Mouse (Mus musculus) neural tube, embryonic 13.5 days (tissue): Measurements from ENCODE around the gene Dcpp1. TPM values are rescaled to one million over a fixed set of nuclear protein-coding genes. Genes with fewer than 3 reads are reported as not detected.
"Not testable (repeated sequence)": the region's sequence is repeated elsewhere in the genome, so short reads cannot be mapped to it uniquely, and the experiment has no call there.

Source experiments
- ATAC-seq: fragments of 200-750 bp; cut with Nextera tagmentation; 2 replicates; pipeline ENCODE4 v1.8.0; 2017; ENCODE audit warnings: low read depth, mild to moderate bottlenecking, moderate TSS enrichment, moderate library complexity
- H3K27ac ChIP-seq: fragments of 300-500 bp; sonication (generic); replicated peaks from 2 replicates; pipeline ENCODE4 v1.5.1; 2015; ENCODE audit warnings: moderate library complexity, mild to moderate bottlenecking, inconsistent platforms
- H3K27me3 ChIP-seq: fragments of 300-500 bp; sonication (generic); 2 replicates; pipeline ENCODE4 v1.6.1; 2015; ENCODE audit warnings: mild to moderate bottlenecking, inconsistent platforms
- H3K36me3 ChIP-seq: fragments of 300-500 bp; sonication (generic); 2 replicates; pipeline ENCODE4 v1.6.1; 2015; ENCODE audit warnings: mild to moderate bottlenecking, inconsistent platforms
- H3K4me1 ChIP-seq: fragments of 300-500 bp; sonication (generic); replicated peaks from 2 replicates; pipeline ENCODE4 v1.6.1; 2015; ENCODE audit warnings: inconsistent platforms
- H3K4me2 ChIP-seq: fragments of 300-500 bp; sonication (generic); 2 replicates; pipeline ENCODE4 v1.6.1; 2015; ENCODE audit warnings: inconsistent platforms, mild to moderate bottlenecking, moderate library complexity
- H3K4me3 ChIP-seq: fragments of 300-500 bp; sonication (generic); 2 replicates; pipeline ENCODE4 v1.5.1; 2015; ENCODE audit warnings: mild to moderate bottlenecking, inconsistent platforms
- H3K9ac ChIP-seq: fragments of 300-500 bp; sonication (generic); 2 replicates; pipeline ENCODE4 v1.6.1; 2015; ENCODE audit warnings: moderate library complexity, mild to moderate bottlenecking, inconsistent platforms
- H3K9me3 ChIP-seq: fragments of 300-500 bp; sonication (generic); 2 replicates; pipeline ENCODE4 v1.6.1; 2016; ENCODE audit warnings: inconsistent platforms
- whole genome bisulfite sequencing: fragments of 180-500 bp; shearing (Covaris S2); methylation state at CpG from one replicate; pipeline ENCODE4 v1.1.7; 2015; 5-methylcytosine and 5-hydroxymethylcytosine counted together
- polyA plus RNA-seq: library from polyadenylated mRNA; unstranded; fragments of >200 nt; fragmentation: Nextera tagmentation; extraction: Ambion mirVana; gene quantifications from 2 replicates; pipeline ENCODE4 v1.2.1, GENCODE M21; 2015

Gene Dcpp1
- polyA plus RNA-seq, 1 experiment from 2014 or later, result not detected

DNA sequence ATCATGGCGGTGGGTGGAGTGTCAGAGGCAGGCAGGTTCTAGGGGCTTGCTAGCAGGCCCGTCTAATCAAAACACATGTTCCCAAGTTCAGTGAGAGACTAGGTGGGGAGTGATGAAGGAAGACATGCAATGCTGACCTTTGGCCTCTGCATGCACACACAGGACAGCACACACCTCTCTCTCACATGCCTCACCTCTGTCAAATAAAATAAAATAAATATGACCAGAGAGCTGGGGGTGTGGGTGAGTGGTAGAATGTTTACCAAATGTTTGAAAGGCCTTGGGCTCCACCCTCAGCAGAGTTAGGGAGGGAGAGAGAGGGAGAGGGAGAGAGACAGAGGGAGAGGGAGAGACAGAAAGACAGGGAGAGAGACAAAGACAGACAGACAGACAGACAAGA, 22.8 kb upstream of the Dcpp1 start:
- no peaks in the 10 kb centered on the region for H3K36me3 ChIP-seq
- H3K9me3 ChIP-seq, result no peaks in the 10 kb centered on the region
- ATAC-seq, result no peak
- 93% methylated on average over 2 of the region's 2 CpGs for WGBS
- H3K4me1 ChIP-seq, result no peaks in the 10 kb centered on the region
- no peak overlapping the region for H3K9ac ChIP-seq
- H3K27me3 ChIP-seq, result no peaks in the 10 kb centered on the region
- no peak overlapping the region for H3K4me3 ChIP-seq
- no peak overlapping the region for H3K4me2 ChIP-seq
- no peak overlapping the region for H3K27ac ChIP-seq

DNA sequence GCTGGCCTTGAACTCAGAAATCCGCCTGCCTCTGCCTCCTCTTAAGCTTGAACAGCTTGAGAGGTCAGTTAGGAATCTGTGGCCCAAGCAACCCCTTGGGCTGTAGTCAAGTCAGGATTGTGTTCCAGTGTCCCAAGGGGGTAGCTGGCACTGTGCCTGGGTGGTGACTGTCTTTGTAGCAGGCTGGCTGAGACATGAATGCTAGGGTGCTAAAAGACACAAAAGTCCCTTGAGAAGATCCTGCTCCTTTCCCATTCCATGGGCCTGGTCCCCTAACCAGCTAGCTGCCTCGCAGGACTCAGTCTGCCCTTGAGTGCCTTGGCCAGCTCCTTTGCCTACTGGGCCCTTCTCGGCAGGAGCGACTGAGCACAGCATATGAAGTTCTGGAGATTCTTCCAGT, 17.8 kb upstream of the Dcpp1 start:
- WGBS, result 77% methylated on average over 4 of the region's 4 CpGs
- Histone ChIP-seq H3K9ac (no peak overlapping the region), H3K27me3 (no peaks in the 10 kb centered on the region), H3K4me1 (no peaks in the 10 kb centered on the region), H3K36me3 (no peaks in the 10 kb centered on the region), H3K9me3 (no peaks in the 10 kb centered on the region), H3K4me3 (no peak overlapping the region), H3K4me2 (no peak overlapping the region), H3K27ac (no peak overlapping the region)
- no peak for ATAC-seq

DNA sequence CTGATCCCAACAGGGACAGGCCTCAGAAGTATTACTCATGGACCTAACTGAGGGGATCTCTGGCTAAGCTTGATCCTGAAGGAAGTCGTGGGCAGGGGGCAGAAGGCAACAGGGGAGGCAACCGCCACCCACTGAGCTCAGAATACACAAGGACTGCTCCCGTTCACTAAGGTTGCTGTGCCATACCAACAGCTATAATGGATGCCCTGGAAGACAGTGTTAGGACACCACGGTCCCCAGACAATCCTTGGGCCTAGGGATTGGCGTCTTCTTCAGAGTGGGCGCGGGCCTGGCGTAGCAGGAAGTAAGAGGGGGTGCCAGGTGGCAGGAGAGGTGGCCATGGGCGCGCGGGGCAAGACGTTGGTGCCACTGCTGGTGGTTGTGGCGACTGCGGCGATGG, 12.9 kb upstream of the Dcpp1 start, which contains the start of gene Prss21:
TSS of gene Prss21 (plus strand) at position 301 of the 400 bp plus-strand sequence.
- H3K9me3 ChIP-seq, result no peaks in the 10 kb centered on the region
- H3K9ac ChIP-seq, result no peak within 1 kb of the TSS
- H3K4me3 ChIP-seq, result no peak within 1 kb of the TSS
- H3K36me3 ChIP-seq, result no peaks in the 10 kb centered on the region
- no peak within 1 kb of the TSS for H3K27ac ChIP-seq
- H3K4me1 ChIP-seq, result no peaks in the 10 kb centered on the region
- no peak within 1 kb of the TSS for H3K4me2 ChIP-seq
- no peaks in the 10 kb centered on the region for H3K27me3 ChIP-seq
- WGBS, result 87% methylated on average over 15 of the region's 15 CpGs
- no peak for ATAC-seq

DNA sequence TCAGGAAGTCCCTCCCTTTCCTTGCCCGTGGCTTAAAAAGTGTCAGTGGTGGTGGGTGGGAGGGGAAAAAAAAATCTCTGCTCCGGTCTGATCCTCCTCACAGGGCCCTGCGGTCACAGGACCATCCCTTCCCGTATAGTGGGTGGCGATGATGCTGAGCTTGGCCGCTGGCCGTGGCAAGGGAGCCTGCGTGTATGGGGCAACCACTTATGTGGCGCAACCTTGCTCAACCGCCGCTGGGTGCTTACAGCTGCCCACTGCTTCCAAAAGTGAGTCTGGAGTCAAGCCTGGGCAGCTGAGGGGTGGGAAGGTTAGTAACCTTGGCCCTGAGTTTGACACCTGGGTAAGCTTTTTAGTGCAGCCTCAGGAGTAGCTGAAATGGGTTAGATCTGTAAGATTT, 12.2 kb upstream of the Dcpp1 start:
- WGBS, result 88% methylated on average over 11 of the region's 11 CpGs
- Histone ChIP-seq H3K9ac (no peak overlapping the region), H3K9me3 (no peaks in the 10 kb centered on the region), H3K4me1 (no peaks in the 10 kb centered on the region), H3K27me3 (no peaks in the 10 kb centered on the region), H3K36me3 (no peaks in the 10 kb centered on the region), H3K4me2 (no peak overlapping the region), H3K4me3 (no peak overlapping the region), H3K27ac (no peak overlapping the region)
- ATAC-seq, result no peak

DNA sequence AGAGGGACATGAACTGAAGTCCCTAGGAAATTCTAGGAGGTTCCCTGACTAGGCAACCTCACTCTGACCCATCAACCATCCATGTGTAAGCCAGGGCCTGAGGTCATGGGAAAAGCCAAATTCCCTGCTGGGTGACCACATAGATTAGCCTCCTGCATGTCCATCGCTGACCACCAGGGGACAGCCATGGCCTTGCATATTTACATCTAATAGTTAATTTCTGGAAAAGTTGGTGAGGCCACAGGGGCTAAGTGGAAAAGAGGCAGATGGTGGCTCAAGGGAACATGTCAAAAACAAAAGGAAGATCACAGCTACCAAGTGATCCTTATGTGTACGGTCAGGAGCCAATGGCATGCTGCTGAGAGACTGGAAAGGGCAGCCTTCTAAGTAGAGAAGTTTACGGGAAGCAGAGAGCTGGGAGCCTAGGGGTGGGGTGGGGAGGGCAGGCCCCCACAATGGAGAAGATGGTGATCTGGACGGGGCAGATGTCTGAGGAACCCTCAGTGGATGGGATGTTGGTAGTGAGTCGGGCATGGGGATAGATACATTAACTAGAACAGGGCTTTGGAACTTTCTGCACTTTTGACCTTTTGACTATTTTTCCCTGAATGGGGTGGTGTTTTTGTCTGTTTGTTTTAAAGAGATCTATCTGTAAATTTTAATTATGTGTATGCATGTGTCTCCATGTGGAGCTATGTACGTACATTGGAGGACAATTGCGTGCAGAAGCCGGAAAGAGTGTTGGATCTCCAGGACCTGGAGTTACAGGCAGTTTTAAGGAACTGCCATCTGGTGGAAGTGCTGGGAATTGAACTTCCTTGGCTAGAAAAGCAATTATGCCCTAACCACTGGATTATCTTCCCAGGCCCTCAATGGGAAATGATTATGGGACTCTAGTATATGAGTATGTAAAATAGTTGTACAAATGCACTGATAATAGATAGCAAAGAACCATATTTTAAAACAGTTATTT, 6.5 kb upstream of the Dcpp1 start:
- ATAC-seq, result no peak
- WGBS, result 49% methylated on average over 8 of the region's 8 CpGs

DNA sequence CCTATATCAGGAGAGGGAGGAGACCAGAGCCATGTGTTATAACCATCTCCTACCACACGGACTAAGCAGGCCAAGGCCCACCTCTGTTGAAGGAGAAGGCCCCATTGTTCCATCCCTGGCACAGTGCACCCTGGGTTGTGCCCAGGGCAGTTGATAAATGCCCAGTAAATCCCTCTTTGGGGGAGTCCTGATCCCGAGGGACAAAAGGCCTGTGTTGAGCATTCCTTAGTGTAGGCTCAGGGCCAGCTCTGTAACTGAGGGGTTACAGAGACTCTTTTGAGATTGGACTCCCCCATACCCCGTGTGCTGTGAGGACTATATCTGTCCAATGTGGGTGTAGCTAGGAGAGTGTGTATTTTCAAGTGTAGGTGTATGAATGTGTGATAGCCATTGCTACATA, 3.9 kb upstream of the Dcpp1 start:
- WGBS, result 49% methylated on average over 3 of the region's 3 CpGs
- Histone ChIP-seq H3K4me3 (no peak overlapping the region), H3K9ac (no peak overlapping the region), H3K4me2 (no peak overlapping the region), H3K9me3 (no peaks in the 10 kb centered on the region), H3K4me1 (no peaks in the 10 kb centered on the region), H3K27ac (peak overlapping the region; percentile 54), H3K36me3 (no peaks in the 10 kb centered on the region), H3K27me3 (no peaks in the 10 kb centered on the region)
- ATAC-seq, result peak; percentile 91

More for the DNA sequence above, 6.5 kb upstream of the Dcpp1 start:
- Histone ChIP-seq H3K4me3 (no peak overlapping the region), H3K4me2 (no peak overlapping the region), H3K4me1 (no peaks in the 10 kb centered on the region), H3K27me3 (no peaks in the 10 kb centered on the region), H3K9ac (no peak overlapping the region), H3K36me3 (no peaks in the 10 kb centered on the region), H3K27ac (no peak overlapping the region), H3K9me3 (no peaks in the 10 kb centered on the region)

DNA sequence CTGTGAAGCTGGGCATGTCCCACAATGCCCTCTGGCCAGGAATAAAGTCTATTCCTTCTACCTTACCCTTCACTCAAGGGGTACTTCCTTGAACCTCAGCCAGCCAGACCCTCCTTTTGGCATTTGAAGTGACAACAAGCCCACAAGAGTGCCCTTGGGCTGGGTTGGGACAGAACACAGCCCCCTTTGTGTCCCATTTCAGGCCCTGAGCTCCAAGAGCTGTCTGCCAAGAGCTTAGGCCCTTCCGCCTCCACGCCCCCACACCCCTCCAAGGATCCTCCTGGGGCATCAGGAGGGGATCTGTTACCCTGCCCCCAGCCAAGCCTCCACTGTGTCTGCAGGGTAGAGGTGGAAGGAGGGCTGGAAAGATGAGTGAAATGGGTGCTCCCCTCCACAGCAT, 3.5 kb upstream of the Dcpp1 start:
- 86% methylated on average over 2 of the region's 2 CpGs for WGBS
- H3K4me1 ChIP-seq, result no peaks in the 10 kb centered on the region
- H3K27me3 ChIP-seq, result no peaks in the 10 kb centered on the region
- no peak overlapping the region for H3K4me3 ChIP-seq
- H3K9me3 ChIP-seq, result no peaks in the 10 kb centered on the region
- no peaks in the 10 kb centered on the region for H3K36me3 ChIP-seq
- ATAC-seq, result peak; percentile 76; the same call in 1 of the 2 replicates
- H3K9ac ChIP-seq, result no peak overlapping the region
- H3K4me2 ChIP-seq, result no peak overlapping the region
- peak overlapping the region; percentile 23 for H3K27ac ChIP-seq

DNA sequence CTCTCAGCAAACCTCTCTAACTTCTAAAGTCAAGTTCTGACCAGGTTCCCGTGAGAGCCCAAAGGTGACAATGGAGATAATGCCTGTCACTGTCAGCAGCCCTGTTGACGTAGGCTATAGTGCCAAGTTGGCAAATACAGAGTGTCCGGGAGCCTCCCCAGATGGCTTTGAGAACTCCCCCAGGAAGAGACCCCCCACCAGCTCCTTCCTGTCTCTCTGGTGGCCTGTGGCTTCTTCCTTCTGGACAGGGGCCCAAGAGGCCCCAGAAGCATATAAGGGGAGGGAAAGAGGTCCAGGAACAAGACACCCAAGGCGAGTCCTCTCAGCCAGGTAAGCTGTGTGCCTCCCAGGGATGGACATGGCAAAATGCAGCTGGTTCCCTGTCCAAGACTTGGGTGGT, 36.5 kb downstream of the Dcpp1 start, which contains the start of gene Dcpp3:
TSS of gene Dcpp3 (plus strand) at position 301 of the 400 bp plus-strand sequence.
- H3K4me2 ChIP-seq, ATAC-seq, H3K27me3 ChIP-seq, H3K9ac ChIP-seq, H3K4me1 ChIP-seq, H3K9me3 ChIP-seq, H3K4me3 ChIP-seq, H3K27ac ChIP-seq, H3K36me3 ChIP-seq: not testable (repeated sequence)
- WGBS, result 87% methylated on average over 4 of the region's 4 CpGs

DNA sequence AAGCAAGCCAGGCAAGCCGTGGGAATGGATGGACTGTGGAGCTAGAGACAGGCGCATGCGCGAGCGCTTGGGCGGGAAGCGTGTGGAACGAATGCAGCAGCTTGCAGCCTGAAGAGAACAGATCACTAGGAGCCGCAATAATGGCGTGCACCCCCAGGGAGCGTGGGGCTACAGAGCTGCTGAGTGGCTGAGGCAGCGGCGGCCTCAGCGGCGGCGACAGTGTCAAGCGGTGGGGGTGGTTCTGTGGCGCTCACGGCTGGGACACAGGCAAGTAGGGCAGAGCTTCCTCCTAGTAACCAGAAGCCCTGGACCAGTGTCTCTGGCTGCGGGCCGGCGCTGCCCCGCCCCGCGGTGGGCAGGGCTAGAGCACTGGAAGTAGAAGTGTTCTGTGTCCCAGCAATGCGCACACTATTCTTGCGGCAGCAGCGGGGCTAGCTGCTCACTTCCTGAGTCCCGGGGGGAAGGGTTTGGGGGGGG, 43.9 kb downstream of the Dcpp1 start:
- peak overlapping the region; percentile 69 for H3K9ac ChIP-seq

DNA sequence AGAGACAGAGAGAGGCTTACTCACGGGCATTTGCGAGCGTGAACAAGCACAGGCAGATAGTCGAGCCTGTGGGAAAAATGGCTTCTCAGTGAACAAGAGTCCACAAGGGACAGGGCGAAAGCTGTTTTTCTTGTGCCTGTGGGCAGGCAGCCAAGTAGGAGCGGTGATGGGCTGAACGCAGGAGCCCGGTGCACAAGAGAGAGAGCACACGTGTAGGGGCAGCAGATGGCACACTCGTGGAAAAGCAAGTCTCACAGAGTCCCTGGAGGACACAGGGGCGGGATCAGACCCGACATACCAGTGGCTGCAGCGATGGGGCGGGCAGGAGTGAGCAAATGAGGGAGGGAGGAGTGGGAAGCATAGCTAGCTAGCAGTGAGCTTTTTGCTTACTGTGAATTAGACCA, 44.4 kb downstream of the Dcpp1 start:
- WGBS, result under 1% methylated on average over 14 of the region's 14 CpGs

More for the DNA sequence above, 43.9 kb downstream of the Dcpp1 start:
- no peaks in the 10 kb centered on the region for H3K9me3 ChIP-seq
- peak overlapping the region; percentile 94 for H3K27ac ChIP-seq
- H3K4me2 ChIP-seq, result peak overlapping the region; percentile 80
- WGBS, result under 1% methylated on average over 29 of the region's 29 CpGs
- peak overlapping the region; percentile 57 for H3K4me3 ChIP-seq
- 0 out of 2 replicates have a peak, but pooled peaks cover 3% of the 10 kb centered on the region for H3K27me3 ChIP-seq
- peaks cover 15% of the 10 kb centered on the region for H3K4me1 ChIP-seq
- H3K36me3 ChIP-seq, result no peaks in the 10 kb centered on the region
- peak; percentile 98 for ATAC-seq

DNA sequence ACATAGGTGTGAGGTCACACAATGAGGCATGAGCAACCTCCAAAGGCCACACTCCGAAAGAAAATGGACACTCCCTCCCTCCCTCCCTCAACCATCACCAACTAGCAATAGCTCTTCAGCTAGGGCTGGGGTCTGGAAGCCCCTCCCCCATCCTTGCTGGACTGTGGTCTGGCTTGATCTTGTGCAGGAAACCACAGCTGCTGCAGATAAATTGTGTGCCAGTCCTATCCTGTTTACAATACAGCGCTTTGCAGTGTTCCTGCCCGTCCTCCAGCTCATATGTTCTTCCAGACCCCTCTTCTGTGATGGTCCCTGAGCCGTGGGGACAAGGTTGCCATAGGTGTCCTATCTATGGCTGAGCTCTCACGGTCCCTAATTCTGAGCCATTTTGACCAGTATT, 50.5 kb downstream of the Dcpp1 start:
- Histone ChIP-seq H3K4me3 (no peak overlapping the region), H3K27me3 (0 out of 2 replicates have a peak, but pooled peaks cover 3% of the 10 kb centered on the region), H3K9me3 (no peaks in the 10 kb centered on the region), H3K4me2 (no peak overlapping the region), H3K9ac (no peak overlapping the region), H3K4me1 (no peaks in the 10 kb centered on the region), H3K27ac (no peak overlapping the region), H3K36me3 (no peaks in the 10 kb centered on the region)
- 85% methylated on average over 5 of the region's 5 CpGs for WGBS
- ATAC-seq, result no peak

More for the DNA sequence above, 44.4 kb downstream of the Dcpp1 start:
- no peaks in the 10 kb centered on the region for H3K36me3 ChIP-seq
- peak overlapping the region; percentile 57 for H3K4me3 ChIP-seq
- H3K4me2 ChIP-seq, result peak overlapping the region; percentile 80
- 0 out of 2 replicates have a peak, but pooled peaks cover 3% of the 10 kb centered on the region for H3K27me3 ChIP-seq
- ATAC-seq, result peak; percentile 94
- H3K4me1 ChIP-seq, result peaks cover 15% of the 10 kb centered on the region
- peak overlapping the region; percentile 94 for H3K27ac ChIP-seq
- no peaks in the 10 kb centered on the region for H3K9me3 ChIP-seq
- peak overlapping the region; percentile 69 for H3K9ac ChIP-seq
